Mouse (Mus musculus) adrenal gland, adult 18-20 months (tissue): ENCODE data around the gene Tnr. TPM values are rescaled to one million over a fixed set of nuclear protein-coding genes. Genes with fewer than 3 reads are reported as not detected.

ENCODE experiments used
- DNase-seq, 2 experiments: peaks; one replicate each; pipeline ENCODE4 v3.0.0; 2021 to 2022; ENCODE audit warnings: low spot score in 2 of 2
- total RNA-seq, 2 experiments: library from RNA; stranded (reverse); gene quantifications; 1 replicate in 1 of 2; 2 replicates in 1 of 2; pipeline ENCODE4 v1.2.3; 2021

Gene Tnr
- total RNA-seq, 2 experiments from 2014 or later, result 4.8 to 8.4 TPM

DNA sequence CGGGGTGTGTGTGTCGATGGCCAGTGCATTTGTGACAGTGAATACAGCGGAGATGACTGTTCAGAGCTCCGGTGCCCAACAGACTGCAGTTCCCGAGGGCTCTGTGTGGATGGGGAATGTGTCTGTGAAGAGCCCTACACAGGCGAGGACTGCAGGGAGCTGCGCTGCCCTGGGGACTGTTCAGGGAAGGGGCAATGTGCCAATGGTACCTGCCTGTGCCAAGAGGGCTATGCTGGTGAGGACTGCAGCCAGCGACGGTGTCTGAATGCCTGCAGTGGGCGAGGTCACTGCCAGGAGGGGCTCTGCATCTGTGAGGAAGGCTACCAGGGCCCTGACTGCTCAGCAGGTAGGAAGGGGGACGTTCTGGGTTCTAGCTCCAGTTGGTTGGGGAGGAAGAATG, 328.5 kb downstream of the Tnr start:
- no peak for DNase-seq

- no peak for DNase-seq
These were observed 330.7 kb downstream of the Tnr start for GRCm38 (mm10) chr1:159854261-159854660.

GRCm38 (mm10) chr1:159861782-159862474, 338.4 kb downstream of the Tnr start:
- DNase-seq, result no peak

DNA sequence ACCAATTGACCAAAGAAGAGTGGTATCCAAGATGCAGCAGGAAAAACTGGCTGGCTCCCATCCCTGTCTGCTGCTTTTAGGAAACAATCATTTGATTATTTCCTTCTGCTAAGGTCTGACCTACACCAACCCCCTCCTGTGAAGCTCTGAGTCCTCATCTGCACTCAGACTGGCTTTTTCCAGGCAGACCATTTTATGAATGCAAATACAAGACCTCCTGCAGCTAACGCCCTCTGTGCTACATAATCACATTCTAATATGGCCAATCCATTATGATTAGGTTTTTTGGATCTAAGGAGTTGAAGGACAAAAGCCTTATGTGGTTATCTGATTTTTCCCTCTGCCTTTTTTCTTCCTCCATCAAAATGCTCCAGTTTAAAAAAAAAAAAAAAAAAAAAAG, 342.1 kb downstream of the Tnr start:
- no peak for DNase-seq

DNA sequence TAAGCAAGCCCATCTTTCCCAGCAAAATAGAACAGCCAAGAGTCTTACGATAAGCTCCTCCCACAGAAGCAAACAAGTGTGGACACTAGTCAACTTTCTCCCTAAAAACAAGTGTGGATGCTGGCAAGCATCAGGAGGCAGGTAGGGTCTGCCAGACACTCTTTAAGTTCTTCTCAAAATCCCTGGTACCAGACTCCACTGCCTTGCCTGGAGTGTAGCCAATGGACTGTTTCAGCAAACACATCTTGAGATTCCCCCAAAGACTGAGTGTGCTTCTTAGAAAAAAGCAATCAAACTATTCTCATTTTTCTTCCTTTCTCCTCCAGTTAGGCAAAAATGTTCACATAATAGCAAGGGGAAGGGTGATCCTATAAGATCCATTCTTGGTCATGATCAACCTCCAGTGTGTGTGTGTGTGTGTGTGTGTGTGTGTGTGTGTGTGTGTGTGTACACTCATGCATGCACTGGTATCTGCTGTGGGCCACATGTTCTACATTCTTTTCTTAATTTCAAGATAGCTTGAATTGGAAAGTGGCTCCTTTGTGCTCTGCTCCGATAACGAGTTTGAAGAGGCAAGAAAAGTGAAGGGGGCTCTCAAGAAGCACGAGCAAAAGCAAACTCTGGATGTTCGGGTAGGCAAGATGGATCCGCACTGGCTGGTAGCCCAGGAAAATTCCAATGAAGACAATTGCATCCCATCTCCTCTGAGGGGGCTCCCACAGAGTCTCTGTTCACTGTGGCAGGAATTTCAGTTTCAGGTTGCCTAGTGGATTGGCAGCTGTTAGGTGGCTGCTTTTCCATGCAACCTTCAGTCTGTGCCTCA, 346.3 kb downstream of the Tnr start:
- no peak for DNase-seq

- no peak for DNase-seq
These were observed 349.3 kb downstream of the Tnr start for GRCm38 (mm10) chr1:159872866-159873265.

GRCm38 (mm10) chr1:159878681-159879080, 355.1 kb downstream of the Tnr start:
- DNase-seq, result no peak

DNA sequence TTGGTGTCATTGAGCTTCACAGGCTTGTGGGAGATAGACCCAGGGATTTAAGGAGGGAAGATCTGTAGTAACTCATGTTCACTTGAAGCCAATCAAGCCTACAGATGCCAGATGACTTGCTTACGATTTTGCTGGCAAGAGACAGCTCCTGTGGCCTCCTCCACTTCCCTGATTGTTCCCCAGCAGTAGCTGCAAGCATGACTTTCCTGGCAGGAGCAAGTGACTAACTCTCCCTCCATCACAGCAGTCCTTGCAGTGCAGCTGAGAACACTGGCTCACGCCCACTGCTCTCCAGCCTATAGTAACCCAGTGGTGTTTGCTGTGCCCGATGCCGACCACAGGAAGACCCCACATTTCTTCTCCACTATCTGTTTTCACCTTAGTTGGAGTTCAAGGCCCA, 356.3 kb downstream of the Tnr start:
- no peak for DNase-seq

DNA sequence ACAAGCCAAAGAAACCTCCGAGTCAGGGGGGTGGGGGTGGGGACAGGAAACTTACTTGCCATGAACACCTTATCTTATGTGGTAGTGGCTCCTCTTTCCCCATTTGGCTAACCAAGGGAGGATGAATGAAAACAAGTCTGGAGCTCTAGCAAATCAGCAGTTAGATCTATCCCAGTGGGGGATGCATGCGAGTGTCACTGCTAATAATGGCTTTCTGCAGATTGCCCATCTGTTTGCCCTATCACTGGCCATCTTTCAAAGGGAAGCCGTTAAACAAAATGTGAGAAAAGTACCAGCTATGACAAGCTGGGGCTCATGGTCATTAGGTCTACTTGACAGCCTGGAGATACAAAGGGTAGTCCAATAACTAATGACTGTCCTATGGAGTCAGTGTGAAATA, 361.9 kb downstream of the Tnr start:
- no peak for DNase-seq

- DNase-seq, result no peak
These were observed 365.0 kb downstream of the Tnr start for GRCm38 (mm10) chr1:159888611-159889010.

- peak; percentile 26 to 35 for DNase-seq
These were observed 365.6 kb downstream of the Tnr start for GRCm38 (mm10) chr1:159889012-159889765.

DNA sequence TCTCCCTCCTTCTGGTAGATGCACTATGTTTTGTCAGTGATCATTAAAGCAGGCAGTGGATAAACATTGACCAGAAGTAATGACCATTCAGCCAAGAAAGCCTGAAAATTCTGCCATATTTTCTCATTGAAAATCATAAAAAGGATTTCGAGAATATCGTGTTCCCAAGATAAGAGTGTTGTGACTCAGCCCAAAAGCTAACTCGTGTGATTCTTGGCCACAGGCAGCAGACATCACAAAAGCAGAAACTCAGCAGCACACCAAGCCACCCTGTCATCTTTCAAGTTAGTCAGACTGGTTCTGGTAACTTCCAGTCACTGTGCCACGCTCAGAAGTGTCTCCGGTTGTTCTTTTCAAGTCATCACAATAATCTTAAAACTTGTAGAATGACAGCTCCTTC, 367.0 kb downstream of the Tnr start:
- DNase-seq, result no peak

DNA sequence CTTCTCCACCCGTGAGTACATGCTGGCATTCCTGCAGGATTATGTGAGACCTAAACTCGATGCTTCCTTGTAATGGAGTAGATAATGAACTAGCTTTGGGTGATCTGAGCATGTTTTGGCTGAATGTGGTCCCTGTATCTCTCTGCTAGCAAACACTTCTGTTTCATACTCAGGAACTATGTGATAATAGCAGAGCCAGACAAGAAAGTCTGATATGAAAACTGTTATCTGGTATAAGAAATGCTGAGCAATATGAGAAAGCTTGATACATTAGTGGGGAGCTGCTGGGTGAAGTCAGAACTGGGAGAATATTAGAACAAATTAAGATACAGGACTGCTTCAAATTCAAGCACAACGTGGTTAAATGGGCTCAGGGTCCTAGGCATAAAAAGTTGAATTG, 371.5 kb downstream of the Tnr start:
- DNase-seq, result no peak

DNA sequence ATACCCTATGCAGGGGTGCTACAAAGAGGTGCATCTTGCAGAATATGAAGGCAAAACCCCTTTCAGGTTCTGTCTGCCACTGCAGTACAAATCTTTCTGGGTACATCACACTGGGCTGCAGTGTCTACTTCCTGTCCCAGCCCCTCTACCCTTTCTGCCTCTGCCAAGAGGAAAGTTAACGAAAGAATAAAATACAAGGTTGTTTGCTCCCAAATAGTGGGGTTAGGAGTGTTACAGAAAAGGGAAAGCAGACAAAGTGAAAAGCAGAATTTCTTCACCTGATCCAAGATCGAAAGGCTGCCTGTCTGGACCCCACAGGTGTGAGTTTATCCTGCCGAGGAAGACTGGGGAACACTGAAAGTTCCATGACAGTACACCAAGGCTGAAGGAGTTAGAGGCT, 376.4 kb downstream of the Tnr start:
- DNase-seq, result no peak

- DNase-seq, result no peak
These were observed 377.1 kb downstream of the Tnr start for GRCm38 (mm10) chr1:159900639-159901038.

GRCm38 (mm10) chr1:159901366-159902119, 378.0 kb downstream of the Tnr start:
- no peak for DNase-seq

GRCm38 (mm10) chr1:159902120-159902497, 378.5 kb downstream of the Tnr start:
- DNase-seq, result no peak

GRCm38 (mm10) chr1:159911006-159911405, 387.4 kb downstream of the Tnr start:
- DNase-seq, result peak; percentile 42 to 51

- no peak for DNase-seq
These were observed 391.2 kb downstream of the Tnr start for GRCm38 (mm10) chr1:159914726-159915125.

DNA sequence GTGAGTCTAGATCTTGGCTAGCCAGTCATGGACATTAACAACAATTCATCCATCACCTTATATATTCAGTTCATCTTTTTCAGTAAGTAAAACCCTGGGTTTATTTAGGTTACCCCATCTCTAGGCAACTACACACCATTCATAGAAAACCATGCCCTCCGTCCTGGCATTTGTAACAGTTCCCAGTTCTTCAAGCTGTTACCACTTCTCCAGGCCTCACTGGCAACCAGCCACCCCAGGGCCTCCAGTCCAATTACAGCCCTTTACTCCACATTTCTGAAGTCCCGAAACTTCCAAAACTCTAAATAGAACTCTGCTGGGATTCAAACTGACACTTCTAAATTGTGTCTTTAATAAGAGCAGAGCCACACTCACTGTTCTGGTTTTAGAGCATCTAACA, 397.0 kb downstream of the Tnr start:
- no peak for DNase-seq

DNA sequence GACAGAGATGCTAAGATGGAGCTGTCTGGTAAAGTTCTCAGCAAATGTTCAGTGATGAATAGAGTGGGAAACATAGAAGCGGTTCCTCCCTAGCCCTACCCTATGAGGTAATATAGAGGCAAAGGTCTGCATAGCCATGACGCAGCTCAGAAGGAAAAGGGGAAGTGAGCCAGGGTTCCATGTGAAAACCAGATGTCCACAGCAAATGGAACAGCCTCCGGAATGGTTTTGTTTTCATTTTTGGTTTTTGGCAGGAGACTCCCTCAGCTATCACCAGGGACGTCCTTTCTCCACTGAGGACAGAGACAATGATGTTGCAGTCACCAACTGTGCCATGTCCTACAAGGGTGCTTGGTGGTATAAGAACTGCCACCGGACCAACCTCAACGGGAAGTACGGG, 399.4 kb downstream of the Tnr start:
- no peak for DNase-seq
